Mouse (Mus musculus) embryonic facial prominence, embryonic 11.5 days (tissue): ENCODE measurements around the gene Olfr9. TPM values are rescaled to one million over a fixed set of nuclear protein-coding genes. Genes with fewer than 3 reads are reported as not detected.
A peak's percentile ranks its signal among the peaks of the same experiment; 100 is the strongest.
"Not testable (repeated sequence)": the region's sequence is repeated elsewhere in the genome, so short reads cannot be mapped to it uniquely, and the experiment has no call there.

Experiments
- ATAC-seq: fragments of 200-750 bp; cut with Nextera tagmentation; replicated peaks from 2 replicates; pipeline ENCODE4 v1.8.0; 2017; ENCODE audit warnings: low read depth; ENCODE audit not compliant: insufficient number of reproducible peaks, low FRiP score, low TSS enrichment
- DNase-seq: peaks from one replicate; pipeline ENCODE4 v3.0.0-alpha.2; 2015; ENCODE audit warnings: low spot score
- H3K27ac ChIP-seq: fragments of 300-500 bp; sonication (generic); replicated peaks from 2 replicates; pipeline ENCODE4 v1.5.1; 2014; ENCODE audit warnings: mild to moderate bottlenecking, low read depth, low read length, control low read depth
- H3K27me3 ChIP-seq: fragments of 300-500 bp; sonication (generic); 2 replicates; pipeline ENCODE4 v1.6.1; 2014; ENCODE audit warnings: mild to moderate bottlenecking, low read length, moderate library complexity, mixed read lengths; ENCODE audit not compliant: control insufficient read depth, insufficient read depth
- H3K36me3 ChIP-seq: fragments of 300-500 bp; sonication (generic); replicated peaks from 2 replicates; pipeline ENCODE4 v1.6.1; 2014; ENCODE audit warnings: low read depth, mild to moderate bottlenecking, low read length, moderate library complexity, mixed read lengths; ENCODE audit not compliant: control insufficient read depth, insufficient read depth
- H3K4me1 ChIP-seq: fragments of 300-500 bp; sonication (generic); 2 replicates; pipeline ENCODE4 v1.6.1; 2014; ENCODE audit warnings: low read length, mixed read lengths; ENCODE audit not compliant: control insufficient read depth, insufficient read depth
- H3K4me2 ChIP-seq: fragments of 300-500 bp; sonication (generic); 2 replicates; pipeline ENCODE4 v1.6.1; 2014; ENCODE audit warnings: low read depth, mild to moderate bottlenecking, control low read depth, low read length, moderate library complexity
- H3K4me3 ChIP-seq: fragments of 300-500 bp; sonication (generic); 2 replicates; pipeline ENCODE4 v1.5.1; 2014; ENCODE audit warnings: low read depth, low read length, control low read depth
- H3K9ac ChIP-seq: fragments of 300-500 bp; sonication (generic); replicated peaks from 2 replicates; pipeline ENCODE4 v1.6.1; 2014; ENCODE audit warnings: mild to moderate bottlenecking, control low read depth, low read length
- H3K9me3 ChIP-seq: fragments of 300-500 bp; sonication (generic); replicated peaks from 2 replicates; pipeline ENCODE4 v1.6.1; 2016; ENCODE audit warnings: mild to moderate bottlenecking, low read length, inconsistent platforms, mixed read lengths; ENCODE audit not compliant: control insufficient read depth
- WGBS: fragments of 180-500 bp; shearing (Covaris S2); extraction: QIAGEN DNeasy Blood & Tissue Kit; methylation state at CpG from one replicate; pipeline ENCODE4 v1.1.7; 2014; 5-methylcytosine and 5-hydroxymethylcytosine counted together
- polyA plus RNA-seq: library from polyadenylated mRNA; unstranded; fragments of >200 nt; fragmentation: Nextera tagmentation; extraction: Ambion mirVana; gene quantifications from 2 replicates; pipeline ENCODE4 v1.2.1, GENCODE M21; 2014

Gene Olfr9
- not detected in 2 replicates for polyA plus RNA-seq

GRCm38 (mm10) chr10:128989131-128989530 is at the start of gene Olfr9:
TSS of gene Olfr9 (plus strand) at chr10:128989431.
- not testable (repeated sequence) for ATAC-seq, DNase-seq, H3K9me3 ChIP-seq, H3K9ac ChIP-seq, H3K4me3 ChIP-seq, H3K4me2 ChIP-seq, H3K36me3 ChIP-seq, H3K4me1 ChIP-seq, H3K27me3 ChIP-seq, H3K27ac ChIP-seq
- 47% methylated on average over 1 of the region's 1 CpGs for WGBS

DNA sequence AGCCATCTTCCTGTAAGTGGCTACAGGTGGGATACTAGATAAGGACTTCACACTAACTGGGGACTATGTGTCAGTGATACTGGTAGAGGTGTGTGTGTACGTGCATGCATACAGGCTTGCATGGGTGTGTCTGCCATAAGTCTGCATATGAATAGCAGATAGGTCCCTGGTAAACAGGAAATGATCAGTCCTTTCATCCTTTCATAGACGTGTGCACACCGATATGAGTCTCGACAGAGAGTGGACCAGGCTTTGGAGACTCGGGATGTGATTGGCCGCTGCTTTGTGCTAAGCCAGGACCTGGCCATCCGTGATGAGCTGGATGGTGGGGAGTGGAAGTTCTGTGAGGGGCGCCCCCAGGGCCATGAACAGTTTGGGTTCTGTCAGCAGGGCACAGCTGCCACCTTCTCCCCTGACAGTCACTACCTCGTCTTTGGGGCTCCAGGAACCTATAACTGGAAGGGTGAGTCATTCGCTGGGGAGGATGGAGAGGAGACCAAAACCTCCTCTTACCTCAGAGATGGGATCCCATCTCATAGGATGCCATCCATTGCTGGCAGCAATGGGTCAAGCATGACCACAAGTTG is 48.7 kb upstream of the Olfr9 start:
- WGBS: 83% methylated on average over 10 of the region's 10 CpGs
- no peak overlapping the region for H3K4me2 ChIP-seq
- no peak overlapping the region for H3K4me3 ChIP-seq
- ATAC-seq: no peak
- no peaks in the 10 kb centered on the region for H3K4me1 ChIP-seq
- no peaks in the 10 kb centered on the region for H3K36me3 ChIP-seq
- DNase-seq: no peak
- H3K27me3 ChIP-seq: peaks cover 7% of the 10 kb centered on the region
- no peak overlapping the region for H3K27ac ChIP-seq
- H3K9me3 ChIP-seq: no peaks in the 10 kb centered on the region
- H3K9ac ChIP-seq: no peak overlapping the region

- Histone ChIP-seq H3K27me3 (no peaks in the 10 kb centered on the region), H3K9ac (no peak overlapping the region), H3K4me2 (no peak overlapping the region), H3K4me3 (no peak overlapping the region), H3K9me3 (no peaks in the 10 kb centered on the region), H3K27ac (no peak overlapping the region), H3K4me1 (no peaks in the 10 kb centered on the region), H3K36me3 (no peaks in the 10 kb centered on the region)
- ATAC-seq: no peak
- DNase-seq: peak; percentile 16
- 16% methylated on average over 3 of the region's 3 CpGs for WGBS
These were observed 43.6 kb upstream of the Olfr9 start for GRCm38 (mm10) chr10:128945675-128946074.

GRCm38 (mm10) chr10:128947496-128947895 is 41.7 kb upstream of the Olfr9 start:
- Histone ChIP-seq H3K4me3 (no peak overlapping the region), H3K9me3 (no peaks in the 10 kb centered on the region), H3K36me3 (no peaks in the 10 kb centered on the region), H3K27me3 (no peaks in the 10 kb centered on the region), H3K27ac (no peak overlapping the region), H3K4me1 (no peaks in the 10 kb centered on the region), H3K9ac (no peak overlapping the region), H3K4me2 (no peak overlapping the region)
- whole genome bisulfite sequencing: 90% methylated on average over 4 of the region's 4 CpGs
- ATAC-seq: no peak
- DNase-seq: no peak

DNA sequence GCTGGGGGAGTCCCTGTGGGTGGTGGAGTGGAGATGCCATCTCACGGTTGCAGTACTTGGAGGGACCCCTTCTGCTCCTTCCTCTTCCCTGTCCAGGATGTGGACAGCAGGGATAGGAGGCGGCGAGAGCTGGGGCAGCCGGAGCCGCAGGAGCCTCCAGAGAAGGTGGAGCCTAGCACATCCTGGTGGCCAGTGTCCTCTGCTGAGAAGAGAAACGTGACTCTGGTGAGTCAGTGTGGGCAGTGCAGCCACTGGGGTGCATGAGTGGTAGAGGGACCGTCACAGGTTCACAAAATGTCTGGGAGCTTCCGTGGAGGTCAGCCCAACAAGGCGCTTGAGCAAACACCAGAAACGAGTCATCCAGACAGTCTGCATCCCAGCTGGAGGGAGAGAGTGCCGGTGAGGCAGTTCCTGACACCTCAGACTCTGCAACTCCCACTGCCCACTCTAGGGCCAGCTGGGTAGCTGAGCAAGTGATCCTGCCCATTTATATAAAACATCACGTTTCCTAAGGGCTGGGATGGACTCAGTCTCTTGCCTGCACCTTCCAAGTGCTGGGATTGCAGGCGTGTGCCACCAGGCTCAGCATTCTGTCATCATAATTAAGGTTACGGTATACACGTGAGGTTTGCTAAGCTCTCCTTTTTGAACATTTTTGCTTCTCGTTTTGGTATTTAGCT is 38.9 kb upstream of the Olfr9 start:
- no peak for ATAC-seq
- Histone ChIP-seq H3K36me3 (no peaks in the 10 kb centered on the region), H3K27ac (no peak overlapping the region), H3K4me3 (no peak overlapping the region), H3K9ac (no peak overlapping the region), H3K4me2 (no peak overlapping the region), H3K4me1 (no peaks in the 10 kb centered on the region), H3K9me3 (no peaks in the 10 kb centered on the region), H3K27me3 (no peaks in the 10 kb centered on the region)
- DNase-seq: no peak
- 67% methylated on average over 16 of the region's 16 CpGs for WGBS

DNA sequence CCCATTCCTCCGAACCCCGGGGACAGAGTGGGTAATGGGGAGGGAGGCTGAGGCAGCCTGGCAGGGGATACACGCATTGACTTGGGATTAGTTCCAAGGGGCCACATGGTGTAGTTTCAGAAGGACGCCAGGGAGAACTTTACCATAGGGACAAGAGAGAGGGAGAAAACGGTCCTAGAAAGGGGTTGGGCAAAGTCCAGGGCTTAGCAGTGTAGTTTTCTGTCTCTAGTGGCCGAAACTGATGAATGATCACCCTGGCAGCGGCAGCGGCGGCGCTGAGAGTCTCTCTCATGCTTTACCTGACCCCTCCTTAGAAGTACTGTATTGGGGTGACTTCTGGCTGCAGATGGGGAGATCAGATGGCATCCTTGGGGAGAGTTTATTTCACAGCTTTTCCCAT is 30.9 kb upstream of the Olfr9 start:
- Histone ChIP-seq H3K9ac (no peak overlapping the region), H3K4me3 (no peak overlapping the region), H3K4me2 (no peak overlapping the region), H3K9me3 (no peaks in the 10 kb centered on the region), H3K36me3 (no peaks in the 10 kb centered on the region), H3K27me3 (no peaks in the 10 kb centered on the region), H3K27ac (no peak overlapping the region), H3K4me1 (no peaks in the 10 kb centered on the region)
- WGBS: 76% methylated on average over 10 of the region's 10 CpGs
- DNase-seq: no peak
- no peak for ATAC-seq

- Histone ChIP-seq H3K9ac (no peak overlapping the region), H3K4me3 (no peak overlapping the region), H3K4me2 (no peak overlapping the region), H3K27ac (no peak overlapping the region), H3K9me3 (no peaks in the 10 kb centered on the region), H3K4me1 (no peaks in the 10 kb centered on the region), H3K27me3 (no peaks in the 10 kb centered on the region), H3K36me3 (no peaks in the 10 kb centered on the region)
- ATAC-seq (no peak), DNase-seq (no peak)
- WGBS: 81% methylated on average over 4 of the region's 4 CpGs
These were observed 29.1 kb upstream of the Olfr9 start for GRCm38 (mm10) chr10:128960142-128960541.
